Mouse (Mus musculus) brown adipose tissue, adult 24 weeks (tissue): ENCODE results near the gene Adgrg5. TPM values are rescaled to one million over a fixed set of nuclear protein-coding genes. Genes with fewer than 3 reads are reported as not detected.

Experiments
- H3K27ac ChIP-seq: fragments of 200-500 bp; replicated peaks from 2 replicates; pipeline ENCODE4 v1.5.1; 2012; ENCODE audit warnings: low read depth, mild to moderate bottlenecking, low read length
- H3K4me1 ChIP-seq: fragments of 200-500 bp; 2 replicates; pipeline ENCODE4 v1.6.1; 2012; ENCODE audit warnings: low read length, mixed read lengths; ENCODE audit not compliant: control insufficient read depth, insufficient read depth, insufficient read length
- H3K4me3 ChIP-seq: fragments of 200-500 bp; 2 replicates; pipeline ENCODE4 v1.5.1; 2012; ENCODE audit warnings: low read depth, mild to moderate bottlenecking, low read length, moderate library complexity; ENCODE audit not compliant: insufficient read depth
- polyA plus RNA-seq: library from polyadenylated mRNA; stranded (reverse); fragments of >200 nt; gene quantifications from 2 replicates; pipeline ENCODE4 v1.2.4, GENCODE M21; 2012; ENCODE audit not compliant: missing spikeins, insufficient read depth, insufficient read length

Gene Adgrg5
- polyA plus RNA-seq, 1 experiment: not detected

DNA sequence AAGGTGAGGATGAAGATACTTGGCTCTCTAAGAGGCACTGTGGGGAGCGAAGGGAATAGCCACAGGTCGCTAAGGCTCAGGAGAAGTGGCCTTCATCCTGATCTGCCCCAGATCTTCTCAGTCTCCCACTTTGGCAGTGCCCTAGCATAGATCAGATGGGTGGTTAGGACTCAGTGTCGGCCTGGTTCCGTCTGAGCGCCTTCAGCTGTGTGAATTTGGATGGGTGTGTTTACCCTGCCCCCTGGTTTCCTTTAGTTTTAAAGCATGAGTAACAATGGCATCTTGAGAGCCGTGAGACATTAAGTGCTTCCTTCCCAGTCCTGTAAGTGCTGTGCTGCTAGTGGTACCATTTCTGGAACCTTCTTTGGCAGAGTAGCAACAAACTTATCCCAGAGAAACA lies 65.1 kb downstream of the Adgrg5 start:
- H3K4me3 ChIP-seq: peak overlapping the region; percentile 26; the same call in 1 of the 2 replicates
- H3K4me1 ChIP-seq: peaks cover 53% of the 10 kb centered on the region
- peak overlapping the region; percentile 96 for H3K27ac ChIP-seq

DNA sequence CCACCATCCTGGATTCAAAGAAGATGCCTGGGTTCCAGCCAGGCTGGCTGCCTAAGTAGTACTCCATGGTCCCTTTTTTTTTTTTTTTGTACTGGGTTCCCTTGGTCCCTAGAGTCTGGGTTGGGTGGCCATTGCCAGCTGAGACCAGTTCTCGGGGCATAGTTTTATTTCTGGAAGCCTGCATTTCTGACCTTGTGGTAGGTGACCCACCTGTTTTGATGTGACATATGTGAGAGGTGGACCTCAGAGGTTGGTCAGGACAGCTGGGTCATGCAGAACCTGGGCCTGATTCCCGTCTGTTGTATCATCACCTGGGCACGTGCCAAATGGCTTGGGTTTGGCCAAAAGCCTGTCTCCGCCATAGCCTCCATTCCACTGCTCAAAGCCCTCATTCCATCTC lies 66.2 kb downstream of the Adgrg5 start:
- H3K4me1 ChIP-seq: peaks cover 54% of the 10 kb centered on the region
- peak overlapping the region; percentile 96 for H3K27ac ChIP-seq
- no peak overlapping the region for H3K4me3 ChIP-seq

DNA sequence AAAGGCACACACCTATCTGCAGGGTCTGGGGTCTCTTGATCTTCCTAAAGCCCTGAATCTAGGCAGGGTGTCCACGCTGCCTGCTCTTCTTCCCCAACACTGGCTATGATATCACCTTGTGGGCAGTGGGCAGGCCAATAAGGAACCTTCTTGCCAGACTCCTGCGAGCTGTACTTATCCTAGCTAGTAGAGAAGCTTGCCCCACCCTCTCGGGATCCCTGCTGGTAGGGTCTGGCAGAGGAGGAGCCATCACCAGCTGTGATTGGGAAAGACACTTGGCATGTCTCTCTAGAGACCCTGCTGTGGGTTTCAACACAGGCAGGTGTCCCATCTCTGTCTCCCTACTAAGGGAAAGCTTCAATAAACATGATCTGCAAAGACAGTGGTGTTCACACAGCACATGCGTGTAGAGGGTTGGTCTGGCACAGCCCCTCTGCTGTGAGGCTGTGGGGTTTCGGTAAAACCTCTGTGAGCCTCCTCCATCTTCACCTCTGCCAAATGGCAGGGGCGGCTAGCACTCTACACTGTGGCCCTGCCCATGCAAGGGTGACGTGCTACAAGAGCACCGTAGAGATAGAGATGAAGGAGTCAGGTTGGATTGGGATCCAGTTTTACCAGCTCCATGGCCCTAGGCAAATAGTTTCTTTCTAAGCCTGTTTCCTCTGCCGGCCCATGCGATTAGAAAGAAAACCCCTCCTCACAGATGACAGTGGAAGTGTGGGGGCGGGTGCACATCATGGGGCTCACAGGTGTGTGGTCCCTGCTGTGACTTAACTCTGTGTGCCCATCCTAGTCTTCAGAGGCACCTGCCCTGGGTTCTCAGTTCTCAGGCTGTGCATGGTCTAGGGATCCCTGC lies 67.3 kb downstream of the Adgrg5 start:
- Histone ChIP-seq H3K27ac (peak overlapping the region; percentile 96), H3K4me1 (peaks cover 59% of the 10 kb centered on the region), H3K4me3 (no peak overlapping the region)

DNA sequence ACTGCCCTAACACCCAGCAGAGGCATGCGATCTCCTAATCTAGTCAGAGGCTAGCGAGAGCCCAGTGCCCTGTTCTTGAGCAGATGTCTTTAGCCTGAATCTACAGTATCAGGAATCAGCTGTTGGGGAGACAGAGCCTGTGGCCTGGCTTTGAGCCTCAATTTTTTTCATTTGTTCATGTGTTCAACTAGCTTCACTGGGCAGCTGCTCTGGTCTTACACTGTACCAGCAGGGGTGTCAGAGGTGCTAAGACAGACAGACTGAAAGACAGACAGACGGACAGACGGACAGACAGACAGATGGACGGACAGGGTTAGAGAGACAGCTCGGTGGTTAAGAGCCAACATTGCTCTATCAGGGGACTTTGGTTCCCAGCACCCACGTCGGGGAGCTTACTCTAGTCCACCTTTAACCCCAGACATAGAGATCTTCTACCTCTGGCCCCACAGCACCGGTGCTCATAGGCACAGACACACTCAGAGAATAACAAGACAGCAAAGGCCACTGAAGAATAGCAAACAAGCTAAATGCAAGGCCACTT lies 68.0 kb downstream of the Adgrg5 start:
- H3K4me1 ChIP-seq: peaks cover 66% of the 10 kb centered on the region
- no peak overlapping the region for H3K4me3 ChIP-seq
- H3K27ac ChIP-seq: peak overlapping the region; percentile 96

DNA sequence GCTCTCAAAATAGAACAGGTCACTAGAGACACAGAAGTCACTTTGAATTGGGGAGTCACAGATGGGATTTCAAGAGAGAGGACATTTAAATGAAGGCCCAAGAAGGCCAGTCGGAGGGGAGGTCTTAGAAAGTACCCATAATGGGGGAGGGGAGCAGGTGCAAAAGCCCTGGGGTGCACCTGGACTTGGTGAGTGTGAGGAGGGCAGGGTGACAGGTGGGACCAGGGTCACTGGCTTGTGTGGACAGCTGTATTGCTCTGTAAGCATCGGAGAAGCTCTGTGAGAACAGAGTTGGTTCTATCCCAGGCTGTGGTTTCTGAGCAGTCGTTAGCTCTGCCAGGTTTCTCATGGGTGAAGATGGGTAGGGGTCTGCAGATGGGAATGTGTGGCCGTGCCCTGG lies 68.5 kb downstream of the Adgrg5 start:
- Histone ChIP-seq H3K4me3 (peak overlapping the region; percentile 6; the same call in 1 of the 2 replicates), H3K27ac (peak overlapping the region; percentile 96), H3K4me1 (peaks cover 69% of the 10 kb centered on the region)

DNA sequence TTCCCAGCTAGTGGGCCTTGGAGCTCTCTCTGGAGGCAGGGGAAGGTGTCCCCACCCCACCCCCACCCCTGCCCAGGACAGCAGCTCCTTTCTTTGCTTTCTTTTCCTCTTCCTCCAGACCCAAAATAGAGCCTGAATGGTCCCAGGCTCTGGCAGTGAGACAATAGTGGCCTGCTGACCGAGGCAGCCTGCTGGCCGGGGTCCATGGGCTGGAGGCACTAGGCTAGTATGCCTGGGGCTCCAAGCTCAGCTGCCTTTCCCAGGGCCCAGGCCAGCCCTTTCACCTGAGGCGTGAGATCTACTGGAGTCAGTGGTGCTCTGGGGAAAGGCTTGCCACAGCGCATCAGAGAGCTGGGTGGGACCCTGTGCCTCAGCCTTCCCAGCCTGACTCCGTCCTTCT lies 69.0 kb downstream of the Adgrg5 start:
- H3K27ac ChIP-seq: peak overlapping the region; percentile 100
- H3K4me3 ChIP-seq: peak overlapping the region; percentile 56
- H3K4me1 ChIP-seq: peaks cover 70% of the 10 kb centered on the region

Other genes starting within 250 kb of the Adgrg5 start
- gene Pllp, start 227.4 kb upstream of the Adgrg5 start, polyA plus RNA-seq: 1.6 and 1.9 TPM in 2 replicates
- not detected in 2 replicates for gene Ccl22, start 178.1 kb upstream of the Adgrg5 start, polyA plus RNA-seq
- gene Cx3cl1, start 151.7 kb upstream of the Adgrg5 start, polyA plus RNA-seq: 1.7 and 2.2 TPM in 2 replicates
- gene Ccl17, start 113.2 kb upstream of the Adgrg5 start, polyA plus RNA-seq: not detected in 2 replicates
- gene Coq9, start 85.4 kb upstream of the Adgrg5 start, polyA plus RNA-seq: 313 and 387 TPM in 2 replicates
- gene Ciapin1, start 85.3 kb upstream of the Adgrg5 start, polyA plus RNA-seq: 61.4 and 80.8 TPM in 2 replicates
- gene Polr2c, start 66.2 kb upstream of the Adgrg5 start, polyA plus RNA-seq: 55.0 and 64.8 TPM in 2 replicates
- 3.8 and 8.4 TPM in 2 replicates for gene Dok4, start 47.4 kb upstream of the Adgrg5 start, polyA plus RNA-seq
- 1.2 and 1.5 TPM in 2 replicates for gene Ccdc102a, start 5.6 kb upstream of the Adgrg5 start, polyA plus RNA-seq
- gene Adgrg1, start 51.1 kb downstream of the Adgrg5 start, polyA plus RNA-seq: 7.4 and 18.4 TPM in 2 replicates
- not detected in 2 replicates for gene Adgrg3, start 94.0 kb downstream of the Adgrg5 start, polyA plus RNA-seq
- not detected in 2 replicates for gene Drc7, start 131.4 kb downstream of the Adgrg5 start, polyA plus RNA-seq
- gene Katnb1, start 157.5 kb downstream of the Adgrg5 start, polyA plus RNA-seq: 4.7 and 6.2 TPM in 2 replicates